In the genomic region with DNA sequence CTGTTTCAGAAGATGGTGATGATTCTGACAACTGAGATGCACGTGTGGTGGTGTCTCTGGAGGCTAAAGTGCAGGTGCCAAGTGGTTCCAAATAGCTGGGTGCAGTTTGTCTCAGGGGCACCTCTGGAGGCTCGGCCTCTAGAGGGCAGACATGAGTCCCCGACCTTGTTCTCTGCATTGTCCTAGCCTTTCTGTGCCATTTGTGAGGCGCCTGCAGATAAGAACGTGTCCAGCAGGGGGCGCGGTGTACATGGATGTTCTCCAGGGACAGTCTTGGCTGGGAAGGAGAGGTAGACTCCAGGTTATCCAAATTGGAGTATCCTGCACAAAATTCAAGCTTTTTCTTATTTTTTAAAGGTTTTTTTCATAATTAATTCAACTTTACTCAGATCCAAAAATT, we compare ENCODE assay signal across 11 mouse cellular contexts. TPM values are rescaled to one million over a fixed set of nuclear protein-coding genes. Genes with fewer than 3 reads are reported as not detected.
DNase-seq lines count a peak whose midpoint lies in the region; ATAC-seq and TF ChIP-seq lines count a peak whose summit lies in the region.
"Not testable (repeated sequence)": the region's sequence is repeated elsewhere in the genome, so short reads cannot be mapped to it uniquely, and the experiment has no call there.
"Had no signal": no experiment of that assay in that cellular context is flagged by ENCODE, and none has a peak within 500 bp of the region (broad histone marks: within the 10 kb centered on the region; RNA-seq: fewer than 3 reads in every experiment).

No protein-coding gene starts in this region.

- not testable (repeated sequence) for H3K9ac ChIP-seq in MEL (ENCODE audit: control insufficient read depth, low read depth, low read length, poor library complexity, severe bottlenecking); intestine, embryonic 14.5 days (ENCODE audit: low read length)

- not testable (repeated sequence) for H3K4me3 ChIP-seq in MEL (ENCODE audit: control insufficient read depth in 1 of 2, insufficient read depth in 1 of 2, low read depth in 2 of 2, low read length in 2 of 2); forebrain, embryonic 10.5 days; intestine, embryonic 14.5 days (ENCODE audit: low read depth, low read length); left cerebral cortex, adult 2 months; spleen, adult 2 months (ENCODE audit: extremely low read depth, insufficient read depth, insufficient read length)

- peak; percentile 82 to 95 (median 89) for TF ChIP-seq CTCF in MEL (IDR thresholded peaks at IDR 0.05 in 2 of 3, conservative IDR thresholded peaks at IDR 0.05 in 1 of 3; ENCODE audit: control insufficient read depth in 1 of 3, insufficient read depth in 1 of 3, low read depth in 2 of 3, low read length in 3 of 3, poor library complexity in 1 of 3, severe bottlenecking in 1 of 3)
- peak; percentile 35 for TF ChIP-seq CTCF in left cerebral cortex, adult 2 months (IDR thresholded peaks at IDR 0.05)
- TF ChIP-seq CTCF in spleen, adult 2 months (IDR thresholded peaks at IDR 0.05; ENCODE audit: extremely low read depth, insufficient read depth, insufficient read length, insufficient replicate concordance) = peak; percentile 5; the same call in 1 of the 2 replicates

- intact Hi-C loops in left cerebral cortex, adult 2 months (cut with DNase I) = not testable (repeated sequence)

- peak; percentile 89 for DNase-seq in MEL (ENCODE audit: low read depth, low spot score)
- DNase-seq in c-Kit-positive CD71-negative TER-119-negative erythroid progenitor cells, embryonic 14.5 days (ENCODE audit: low read depth) = peak; percentile 16
- peak; percentile 18 for DNase-seq in forebrain, embryonic 10.5 days (ENCODE audit: extremely low spot score, low spot score)
- DNase-seq in intestine, embryonic 14.5 days (ENCODE audit: low spot score) = peak; percentile 61
- peak in 1 of 2 experiments; percentile 12 for DNase-seq in left cerebral cortex, adult 2 months (ENCODE audit: extremely low spot score in 1 of 2, low spot score in 2 of 2)
- peak; percentile 6 for DNase-seq in mesoderm, embryonic 11.5 days (ENCODE audit: low read depth, low spot score)
- peak; percentile 2 to 37 for DNase-seq in spleen, adult 2 months (ENCODE audit: low read depth in 1 of 2, low spot score in 2 of 2)
- DNase-seq in urinary bladder, postnatal 36 days (ENCODE audit: low spot score in 2 of 2) = peak; percentile 15 to 48

- TF ChIP-seq POLR2A in MEL (IDR thresholded peaks at IDR 0.05; ENCODE audit: control insufficient read depth in 1 of 2, insufficient read depth in 1 of 2, low read depth in 1 of 2, low read length in 2 of 2, poor library complexity in 1 of 2); spleen, adult 2 months (IDR thresholded peaks at IDR 0.05; ENCODE audit: low read depth, low read length): not testable (repeated sequence)

- not testable (repeated sequence) for H3K36me3 ChIP-seq in MEL (ENCODE audit: control insufficient read depth in 1 of 2, insufficient read depth in 2 of 2, low read length in 2 of 2); forebrain, embryonic 10.5 days (replicated peaks); intestine, embryonic 14.5 days (ENCODE audit: control insufficient read depth, insufficient read depth, low read length); spleen, adult 2 months (ENCODE audit: control insufficient read depth, insufficient read depth, low read length)

- not testable (repeated sequence) for ATAC-seq in intestine, embryonic 14.5 days (replicated peaks; ENCODE audit: low FRiP score, low TSS enrichment, low read depth)

- H3K79me2 ChIP-seq in MEL (ENCODE audit: control insufficient read depth, insufficient read depth, low read length, poor library complexity) = not testable (repeated sequence)

- H3K27me3 ChIP-seq in MEL (ENCODE audit: control insufficient read depth in 1 of 2, insufficient read depth in 2 of 2, low read length in 2 of 2); forebrain, embryonic 10.5 days (ENCODE audit: poor library complexity, severe bottlenecking); intestine, embryonic 14.5 days (replicated peaks; ENCODE audit: control insufficient read depth, insufficient read depth, low read length); spleen, adult 2 months (ENCODE audit: control insufficient read depth, insufficient read depth, low read length): not testable (repeated sequence)

- H3K27ac ChIP-seq in MEL (ENCODE audit: control insufficient read depth, low read depth, low read length); forebrain, embryonic 10.5 days; intestine, embryonic 14.5 days (ENCODE audit: low read depth); left cerebral cortex, adult 2 months; spleen, adult 2 months (ENCODE audit: insufficient read depth, low read length): not testable (repeated sequence)

- not testable (repeated sequence) for H3K4me1 ChIP-seq in MEL (ENCODE audit: control insufficient read depth in 1 of 2, insufficient read depth in 2 of 2, low read length in 2 of 2); forebrain, embryonic 10.5 days; intestine, embryonic 14.5 days (replicated peaks; ENCODE audit: control insufficient read depth, insufficient read depth, low read length); spleen, adult 2 months (ENCODE audit: control insufficient read depth, insufficient read depth, insufficient read length)

- TF ChIP-seq EP300 in MEL (IDR thresholded peaks at IDR 0.05; ENCODE audit: low read depth in 1 of 2, low read length in 2 of 2) = not testable (repeated sequence)

- TF ChIP-seq RAD21 in MEL (IDR thresholded peaks at IDR 0.05; ENCODE audit: low read depth, low read length) = peak; percentile 63

- H3K9me3 ChIP-seq in MEL (replicated peaks; ENCODE audit: insufficient read depth, low read length); forebrain, embryonic 10.5 days; intestine, embryonic 14.5 days (ENCODE audit: control insufficient read depth, low read length): not testable (repeated sequence)

- 9% methylated on average over 7 of the region's 7 CpGs for WGBS in forebrain, embryonic 10.5 days
- 16% methylated on average over 7 of the region's 7 CpGs for WGBS in intestine, embryonic 14.5 days
- WGBS in spleen, adult 2 months = 17% methylated on average over 7 of the region's 7 CpGs

- not testable (repeated sequence) for H3K4me2 ChIP-seq in intestine, embryonic 14.5 days (ENCODE audit: low read length)

TF ChIP-seq in MEL, 35 proteins besides CTCF, POLR2A, EP300 and RAD21:
- TF ChIP-seq SMC3 (IDR thresholded peaks at IDR 0.05; ENCODE audit: low read depth, low read length) (peak; percentile 63), ZC3H11A (IDR thresholded peaks at IDR 0.05; ENCODE audit: low read depth, low read length) (peak; percentile 44)

RNA-seq across cellular contexts. Expression of a gene that starts 12.3 kb away (rescaled TPM):
- not detected in 2 replicates for total RNA-seq in MEL (2012; rRNA removed)
- not detected for polyA plus RNA-seq in MEL (2012; ENCODE audit: insufficient read depth in 1 of 2, insufficient read length in 2 of 2, low read depth in 1 of 2, low replicate concordance in 2 of 2, missing spikeins in 1 of 2)
- polyA plus RNA-seq in forebrain, embryonic 10.5 days (2016; fragmentation: Nextera tagmentation; extraction: Ambion mirVana) = not detected in 2 replicates
- polyA plus RNA-seq in intestine, embryonic 14.5 days (2014; fragmentation: Nextera tagmentation; extraction: Ambion mirVana) = not detected in 2 replicates
- total RNA-seq in left cerebral cortex, adult 2 months (2021) = not detected
- polyA plus RNA-seq in spleen, adult 2 months (2012; rRNA removed) = not detected in 2 replicates
- polyA plus RNA-seq: embryonic facial prominence, embryonic 12.5 days; large intestine, adult 2 months; midbrain, embryonic 15.5 days had no signal

RNA-seq across cellular contexts. Expression of a gene that starts 44.0 kb away (rescaled TPM):
- 63.5 and 100 TPM in 2 replicates for total RNA-seq in MEL (2012; rRNA removed)
- 100 to 1,000 TPM in 1 of 2 experiments, not detected in 1; 146 TPM for polyA plus RNA-seq in MEL (2012; ENCODE audit: insufficient read depth in 1 of 2, insufficient read length in 2 of 2, low read depth in 1 of 2, low replicate concordance in 2 of 2, missing spikeins in 1 of 2)
- 6.0 and 7.5 TPM in 2 replicates for polyA plus RNA-seq in forebrain, embryonic 10.5 days (2016; fragmentation: Nextera tagmentation; extraction: Ambion mirVana)
- 0.94 and 9.7 TPM in 2 replicates for polyA plus RNA-seq in intestine, embryonic 14.5 days (2014; fragmentation: Nextera tagmentation; extraction: Ambion mirVana)
- total RNA-seq in left cerebral cortex, adult 2 months (2021) = 1 to 10 TPM; 3.9 to 7.3 TPM
- polyA plus RNA-seq in spleen, adult 2 months (2012; rRNA removed) = 33.2 and 39.8 TPM in 2 replicates

RNA-seq across cellular contexts. Expression of a gene that starts 51.9 kb away (rescaled TPM):
- total RNA-seq in MEL (2012; rRNA removed) = not detected in 2 replicates
- not detected for polyA plus RNA-seq in MEL (2012; ENCODE audit: insufficient read depth in 1 of 2, insufficient read length in 2 of 2, low read depth in 1 of 2, low replicate concordance in 2 of 2, missing spikeins in 1 of 2)
- not detected in 2 replicates for polyA plus RNA-seq in forebrain, embryonic 10.5 days (2016; fragmentation: Nextera tagmentation; extraction: Ambion mirVana)
- polyA plus RNA-seq in intestine, embryonic 14.5 days (2014; fragmentation: Nextera tagmentation; extraction: Ambion mirVana) = not detected in 2 replicates
- total RNA-seq in left cerebral cortex, adult 2 months (2021) = not detected
- polyA plus RNA-seq in spleen, adult 2 months (2012; rRNA removed) = not detected in 2 replicates
- polyA plus RNA-seq: embryonic facial prominence, embryonic 12.5 days; large intestine, adult 2 months; midbrain, embryonic 15.5 days had no signal

Comparison
In these comparisons a context has a peak if more than half of its experiments do, and no peak if none do; other contexts are left out.
1. CTCF ChIP-seq: peak in every context shown above with its lines; median percentile 89 in MEL; 35 in left cerebral cortex, adult 2 months; 5 in spleen, adult 2 months.